Mouse (Mus musculus) thymus, adult 2 months (tissue): ENCODE results near the gene Macrod1. TPM values are rescaled to one million over a fixed set of nuclear protein-coding genes. Genes with fewer than 3 reads are reported as not detected.
A peak's percentile ranks its signal among the peaks of the same experiment; 100 is the strongest.

Experiments used
- DNase-seq: peaks from one replicate; pipeline ENCODE4 v3.0.0; 2021
- H3K27ac ChIP-seq: fragments of 200-500 bp; 2 replicates; pipeline ENCODE4 v1.5.1; 2012; ENCODE audit warnings: low read length, control low read depth; ENCODE audit not compliant: control insufficient read depth, insufficient read depth
- H3K27me3 ChIP-seq: fragments of 200-500 bp; 2 replicates; pipeline ENCODE4 v1.6.1; 2012; ENCODE audit warnings: mild to moderate bottlenecking, low read length, moderate library complexity, mixed read lengths; ENCODE audit not compliant: control insufficient read depth, insufficient read depth
- H3K36me3 ChIP-seq: fragments of 200-500 bp; 2 replicates; pipeline ENCODE4 v1.6.1; 2012; ENCODE audit warnings: mild to moderate bottlenecking, low read length, moderate library complexity; ENCODE audit not compliant: control insufficient read depth, insufficient read depth
- H3K4me1 ChIP-seq: fragments of 200-500 bp; replicated peaks from 2 replicates; pipeline ENCODE4 v1.6.1; 2012; ENCODE audit warnings: low read length; ENCODE audit not compliant: control insufficient read depth, insufficient read depth
- H3K4me3 ChIP-seq: fragments of 200-500 bp; 2 replicates; pipeline ENCODE4 v1.5.1; 2012; ENCODE audit warnings: mild to moderate bottlenecking, low read length, control low read depth, moderate library complexity; ENCODE audit not compliant: control insufficient read depth, insufficient read depth
- CTCF ChIP-seq: fragments of 200-500 bp; IDR thresholded peaks from 2 replicates; pipeline ENCODE4 v1.5.1; 2012; ENCODE audit warnings: mild to moderate bottlenecking, control low read depth, low read length, moderate library complexity, borderline replicate concordance; ENCODE audit not compliant: control insufficient read depth, poor library complexity, insufficient read depth; ENCODE audit errors: extremely low read depth
- POLR2A ChIP-seq: fragments of 200-500 bp; IDR thresholded peaks from 2 replicates; pipeline ENCODE4 v1.6.1; 2012; ENCODE audit warnings: mild to moderate bottlenecking, low read length, control low read depth, moderate library complexity; ENCODE audit not compliant: control insufficient read depth, poor library complexity, insufficient read depth; ENCODE audit errors: extremely low read depth
- WGBS: fragments of 180-500 bp; shearing (Covaris S2); methylation state at CpG from one replicate; pipeline ENCODE4 v1.1.7; 2018; 5-methylcytosine and 5-hydroxymethylcytosine counted together
- polyA plus RNA-seq: library from polyadenylated mRNA; depleted of rRNA; stranded (reverse); fragments of >200 nt; gene quantifications from 2 replicates; pipeline ENCODE4 v1.2.3, GENCODE M21; 2012

Macrod1 gene
- polyA plus RNA-seq, 1 experiment, result 49.3 TPM

DNA sequence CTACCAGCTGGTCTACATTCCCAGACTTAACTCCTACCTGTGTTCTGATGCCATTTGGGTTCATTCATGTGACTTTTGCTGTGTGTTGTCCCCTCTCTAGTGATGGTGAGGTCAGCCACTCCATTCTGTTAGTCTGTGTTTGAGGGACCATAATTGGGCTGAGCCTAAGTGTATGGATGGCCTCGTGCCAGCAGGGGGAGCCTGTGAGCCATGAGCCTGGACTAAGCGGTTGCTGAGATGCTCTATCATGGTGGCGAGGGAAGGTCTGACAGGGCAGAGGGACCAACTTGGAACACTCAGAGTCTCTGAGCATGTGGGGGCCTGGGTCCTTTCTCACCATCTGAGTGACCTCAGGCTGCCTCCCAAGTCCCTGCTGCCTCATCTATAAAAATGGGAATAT lies 8.0 kb downstream of the Macrod1 start:
- TF ChIP-seq CTCF (peak; percentile 93), POLR2A (no peak)
- no peak overlapping the region for H3K4me3 ChIP-seq
- no peak overlapping the region for H3K27ac ChIP-seq
- WGBS, result 4% methylated on average over 3 of the region's 3 CpGs
- DNase-seq, result peak; percentile 85
- H3K27me3 ChIP-seq, result no peaks in the 10 kb centered on the region
- no peaks in the 10 kb centered on the region for H3K36me3 ChIP-seq
- peaks cover 33% of the 10 kb centered on the region for H3K4me1 ChIP-seq

DNA sequence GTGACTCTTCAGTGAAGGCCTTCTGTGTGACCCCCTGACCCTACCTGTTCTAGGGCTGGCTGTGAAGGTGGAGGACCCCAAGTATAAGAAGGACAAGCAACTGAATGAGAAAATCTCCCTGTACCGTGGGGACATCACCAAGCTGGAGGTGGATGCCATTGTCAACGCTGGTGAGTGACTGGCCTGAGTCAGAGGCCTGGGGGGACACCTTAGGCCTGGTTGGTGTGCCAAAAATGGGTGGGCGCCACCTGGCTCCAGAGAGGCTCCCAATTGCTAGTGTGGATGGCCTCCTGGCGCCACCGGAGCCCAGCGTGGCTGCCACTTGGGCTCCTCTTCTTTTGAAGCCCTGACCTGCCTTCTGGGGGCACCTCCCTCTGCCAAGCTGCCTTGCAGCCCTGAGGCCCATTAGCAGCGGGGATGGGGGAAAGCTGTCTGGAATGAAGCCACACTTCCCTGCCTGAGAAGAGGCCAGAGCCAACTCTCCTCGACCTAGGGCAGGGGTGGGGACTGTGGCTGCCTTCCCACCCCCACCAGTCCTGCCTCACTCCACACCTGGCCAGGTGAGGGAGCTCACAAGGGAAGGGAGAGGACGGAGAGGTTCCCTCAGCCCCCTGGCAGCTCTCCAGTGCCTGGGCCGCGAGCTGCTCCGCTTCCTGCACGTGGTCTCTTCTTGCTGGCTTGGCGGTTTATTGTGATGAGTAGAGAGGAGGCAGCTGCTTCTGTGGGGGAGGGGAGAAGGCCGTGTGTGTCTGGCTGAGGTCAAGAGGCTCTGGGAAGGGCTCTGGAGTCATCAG lies 9.6 kb downstream of the Macrod1 start:
- H3K36me3 ChIP-seq, result no peaks in the 10 kb centered on the region
- H3K4me1 ChIP-seq, result peaks cover 33% of the 10 kb centered on the region
- H3K27me3 ChIP-seq, result no peaks in the 10 kb centered on the region
- peak overlapping the region; percentile 90 for H3K27ac ChIP-seq
- 18% methylated on average over 15 of the region's 15 CpGs for WGBS
- DNase-seq, result peak; percentile 78
- TF ChIP-seq POLR2A, result 0 out of 2 replicates have a peak, but pooled peaks have one; percentile 29
- no peak for TF ChIP-seq CTCF
- no peak overlapping the region for H3K4me3 ChIP-seq

GRCm38 (mm10) chr19:7066828-7067342 lies 10.3 kb downstream of the Macrod1 start:
- Histone ChIP-seq H3K27me3 (no peaks in the 10 kb centered on the region), H3K36me3 (no peaks in the 10 kb centered on the region), H3K4me1 (peaks cover 33% of the 10 kb centered on the region), H3K4me3 (no peak overlapping the region), H3K27ac (peak overlapping the region; percentile 90)
- TF ChIP-seq POLR2A (no peak), CTCF (no peak)
- no peak for DNase-seq
- WGBS, result 17% methylated on average over 8 of the region's 8 CpGs

DNA sequence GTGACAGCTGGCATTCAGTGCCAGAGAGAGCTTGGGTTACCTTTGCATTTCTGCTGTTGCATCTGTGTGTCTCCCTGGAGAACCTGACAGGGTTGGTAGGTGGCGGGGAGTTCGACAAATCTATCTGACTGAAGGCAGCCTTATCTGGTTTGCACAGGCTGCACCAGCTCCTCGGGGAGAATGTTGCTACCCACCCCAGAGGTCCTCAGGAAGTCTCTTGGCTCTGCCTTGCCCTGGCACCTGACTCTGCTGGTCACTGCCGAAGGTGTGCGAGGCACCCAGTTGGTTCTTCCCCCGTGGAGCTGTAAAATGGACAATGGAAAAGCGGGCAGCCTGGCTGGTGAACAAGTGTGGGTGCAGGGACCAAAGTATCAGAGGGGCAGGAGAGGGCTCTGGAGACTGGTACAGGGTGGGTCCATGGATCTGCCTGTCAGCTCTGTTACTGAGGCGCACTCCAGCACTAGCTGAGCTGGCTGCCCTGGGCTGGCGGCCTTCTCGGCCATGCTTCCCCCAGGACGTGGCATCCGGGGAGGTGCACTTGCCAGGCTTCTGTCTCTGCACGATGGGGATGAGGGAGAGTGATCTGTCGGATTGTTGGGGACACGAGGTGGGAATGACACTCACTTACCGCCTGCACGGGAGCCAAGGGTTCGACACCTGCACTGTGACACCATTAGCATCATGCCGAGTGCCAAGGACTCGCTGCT lies 10.9 kb downstream of the Macrod1 start:
- TF ChIP-seq CTCF, result no peak
- TF ChIP-seq POLR2A, result no peak
- Histone ChIP-seq H3K27ac (peak overlapping the region; percentile 80), H3K36me3 (no peaks in the 10 kb centered on the region), H3K4me1 (peaks cover 33% of the 10 kb centered on the region), H3K27me3 (no peaks in the 10 kb centered on the region), H3K4me3 (no peak overlapping the region)
- peak; percentile 26 for DNase-seq
- 65% methylated on average over 20 of the region's 20 CpGs for WGBS

DNA sequence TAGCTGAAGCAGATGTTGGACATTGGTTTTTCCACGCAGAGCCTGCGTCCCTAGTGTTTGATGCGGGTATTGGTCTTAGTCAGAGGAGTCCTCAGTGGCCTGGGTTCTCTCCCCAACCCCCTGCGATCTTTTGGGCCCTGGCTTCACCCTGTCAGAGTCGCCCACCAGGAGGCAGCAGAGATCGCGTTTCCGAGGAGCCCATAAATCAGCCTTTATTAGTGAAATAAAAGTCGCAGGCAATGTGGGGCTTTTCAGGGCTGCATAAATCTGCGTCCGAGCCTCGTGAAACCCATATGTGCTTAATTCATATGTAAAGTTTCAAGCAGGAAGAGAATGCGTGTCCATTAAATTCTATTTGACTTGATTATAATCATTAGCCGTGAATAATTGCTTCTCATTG lies 11.5 kb downstream of the Macrod1 start:
- DNase-seq, result peak; percentile 77
- H3K27ac ChIP-seq, result no peak overlapping the region
- TF ChIP-seq CTCF, result peak; percentile 83
- TF ChIP-seq POLR2A, result no peak
- H3K4me3 ChIP-seq, result no peak overlapping the region
- H3K27me3 ChIP-seq, result no peaks in the 10 kb centered on the region
- H3K36me3 ChIP-seq, result no peaks in the 10 kb centered on the region
- 12% methylated on average over 14 of the region's 14 CpGs for WGBS
- peaks cover 33% of the 10 kb centered on the region for H3K4me1 ChIP-seq

DNA sequence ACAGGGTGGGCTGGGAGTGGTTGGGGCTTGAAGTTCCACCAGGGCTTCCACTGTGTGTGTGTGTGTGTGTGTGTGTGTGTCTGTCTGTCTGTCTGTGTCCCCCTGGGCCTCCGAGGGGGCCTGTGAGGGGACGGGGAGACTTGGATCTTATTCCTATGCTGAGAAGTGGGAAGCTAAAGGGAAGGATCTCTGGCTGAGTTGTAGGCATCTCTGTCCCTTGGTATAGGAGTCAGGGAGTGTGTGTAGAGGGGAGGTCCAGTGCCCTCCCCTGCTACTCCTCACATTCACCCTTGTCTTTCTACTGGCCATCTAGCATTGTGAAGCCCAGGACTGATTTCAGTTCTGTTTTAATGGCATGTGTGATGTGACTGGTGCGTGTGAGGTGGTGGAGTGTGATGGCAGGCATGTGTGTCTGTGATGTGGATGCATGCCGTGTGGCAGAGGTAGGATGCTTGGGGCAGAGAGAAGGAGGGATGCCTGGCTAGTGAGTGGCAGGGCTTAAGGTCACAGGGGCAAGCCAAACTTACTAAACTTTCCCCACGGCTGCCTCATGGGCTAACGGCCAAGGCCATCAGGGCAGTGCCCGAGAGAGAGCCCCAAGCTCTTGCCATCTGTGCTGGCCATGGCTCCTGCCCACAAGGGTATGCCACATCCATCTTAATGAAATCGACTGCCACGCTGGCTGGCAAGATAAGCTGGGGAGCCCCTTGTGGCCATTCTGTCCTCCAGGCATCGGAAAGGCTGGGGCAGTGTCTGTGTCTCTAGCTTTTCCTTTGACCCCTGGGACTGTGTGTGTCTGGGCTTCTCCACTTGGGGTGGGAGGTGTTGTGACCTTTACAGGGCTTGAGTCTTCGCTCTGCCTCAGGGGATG lies 12.3 kb downstream of the Macrod1 start:
- TF ChIP-seq POLR2A (no peak), CTCF (no peak)
- Histone ChIP-seq H3K36me3 (no peaks in the 10 kb centered on the region), H3K27ac (no peak overlapping the region), H3K27me3 (no peaks in the 10 kb centered on the region), H3K4me1 (peaks cover 33% of the 10 kb centered on the region), H3K4me3 (no peak overlapping the region)
- no peak for DNase-seq
- 86% methylated on average over 11 of the region's 11 CpGs for WGBS
